Mouse (Mus musculus) cerebellum, adult 8-10 months (tissue): Measurements from ENCODE around the gene Unc5c.
A peak's percentile ranks its signal among the peaks of the same experiment; 100 is the strongest.

Source experiments
- DNase-seq: peaks from one replicate; pipeline ENCODE4 v3.0.0; 2022

Unc5c gene

DNA sequence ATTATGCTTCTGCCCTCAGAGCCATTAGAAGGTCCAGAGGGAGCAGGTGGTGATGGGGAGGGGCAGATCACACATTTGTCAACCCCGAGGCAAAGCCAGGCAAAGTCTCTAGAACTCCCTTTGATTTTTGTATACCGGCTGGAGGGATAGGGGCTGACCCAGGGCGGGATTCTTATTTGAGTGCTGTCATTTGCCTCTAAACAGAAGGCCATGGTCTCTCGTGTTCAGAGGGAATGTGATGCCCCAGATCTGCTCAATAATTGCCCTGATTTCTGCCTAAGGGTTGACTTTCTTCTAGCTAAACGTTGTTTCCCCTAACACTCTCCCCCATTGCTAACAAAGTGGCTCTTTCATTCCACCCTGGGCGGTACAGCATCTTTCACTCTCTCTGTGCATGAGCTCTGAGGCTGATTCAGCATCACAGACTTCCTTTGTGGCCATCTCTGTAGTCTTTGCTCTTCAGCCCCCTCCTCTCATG is 136.1 kb downstream of the Unc5c start:
- peak; percentile 61 for DNase-seq

GRCm38 (mm10) chr3:141616718-141617117 is 151.7 kb downstream of the Unc5c start:
- DNase-seq = no peak

DNA sequence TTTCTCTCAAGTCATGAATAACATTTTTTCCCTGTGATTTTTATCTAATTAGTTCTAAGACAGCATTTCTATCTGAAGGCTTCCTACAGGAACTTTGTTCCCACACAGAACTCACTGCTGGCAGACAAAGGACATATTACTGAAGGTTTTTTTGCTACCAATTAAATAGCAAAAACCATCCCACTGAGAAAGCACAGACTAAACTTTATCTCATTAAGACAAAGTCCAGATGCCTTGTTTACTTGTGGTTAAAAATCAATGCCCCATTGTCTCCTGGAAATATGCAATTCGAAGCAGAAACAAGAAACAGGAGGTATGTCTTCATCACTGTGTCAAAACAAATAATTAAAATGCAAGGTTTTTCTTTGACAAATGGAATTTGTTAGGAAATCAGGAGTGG is 153.7 kb downstream of the Unc5c start:
- no peak for DNase-seq

DNA sequence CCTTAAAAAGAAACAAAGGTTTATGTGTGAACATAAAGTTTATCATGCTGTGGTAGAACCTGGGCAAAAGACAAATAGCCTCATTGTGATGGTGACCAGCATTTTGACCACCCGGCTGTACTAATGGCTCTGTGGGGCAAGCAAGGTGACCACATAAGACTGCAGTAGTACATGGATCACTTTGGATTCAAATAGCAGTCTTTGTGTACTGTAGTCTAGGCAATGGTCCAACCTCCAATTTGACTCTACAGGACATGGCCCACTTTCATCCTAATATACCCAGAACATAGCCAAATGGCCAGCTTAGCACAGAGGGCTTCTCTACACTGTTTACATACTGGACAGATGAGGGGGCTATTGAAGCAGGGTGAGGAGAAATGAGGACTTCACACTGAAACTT is 156.5 kb downstream of the Unc5c start:
- peak; percentile 67 for DNase-seq

DNA sequence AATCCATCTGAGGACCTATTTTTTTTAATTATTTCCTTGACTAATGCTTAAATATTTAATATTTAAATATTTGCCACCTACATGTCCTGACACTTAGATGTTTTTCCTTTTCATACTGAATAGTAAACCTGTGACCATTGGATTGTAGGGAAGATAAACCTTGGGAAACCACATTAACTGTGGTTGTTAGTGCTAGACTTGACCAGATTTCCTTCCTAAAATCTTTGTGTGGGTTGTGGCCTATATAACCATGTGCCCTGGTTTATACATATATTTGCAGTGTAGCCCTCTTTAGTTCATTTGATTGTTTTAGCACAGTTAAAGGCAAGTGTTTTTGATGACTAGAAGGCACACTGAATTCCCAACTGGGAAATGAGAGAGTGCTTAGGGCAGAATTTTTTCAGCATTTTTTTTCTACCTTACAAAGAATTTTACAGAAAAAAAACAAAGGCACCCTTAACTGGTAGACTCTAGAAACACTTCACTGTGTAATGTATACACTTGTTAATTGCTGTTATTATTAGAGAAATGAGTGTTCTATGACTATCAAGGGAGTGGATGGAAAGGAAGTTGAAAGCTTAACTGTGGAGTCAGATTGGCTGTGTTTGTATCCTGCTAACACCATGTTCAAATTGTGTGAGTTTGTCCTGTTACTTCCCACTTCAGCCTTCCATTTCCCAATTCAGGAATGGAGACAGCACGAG is 162.1 kb downstream of the Unc5c start:
- no peak for DNase-seq

- no peak for DNase-seq
Measured at GRCm38 (mm10) chr3:141627639-141627977, 162.6 kb downstream of the Unc5c start.

GRCm38 (mm10) chr3:141629431-141629830 is 164.4 kb downstream of the Unc5c start:
- DNase-seq = no peak

GRCm38 (mm10) chr3:141637900-141638299 is 172.9 kb downstream of the Unc5c start:
- no peak for DNase-seq

- DNase-seq = no peak
Measured at GRCm38 (mm10) chr3:141644264-141644663, 179.2 kb downstream of the Unc5c start.

DNA sequence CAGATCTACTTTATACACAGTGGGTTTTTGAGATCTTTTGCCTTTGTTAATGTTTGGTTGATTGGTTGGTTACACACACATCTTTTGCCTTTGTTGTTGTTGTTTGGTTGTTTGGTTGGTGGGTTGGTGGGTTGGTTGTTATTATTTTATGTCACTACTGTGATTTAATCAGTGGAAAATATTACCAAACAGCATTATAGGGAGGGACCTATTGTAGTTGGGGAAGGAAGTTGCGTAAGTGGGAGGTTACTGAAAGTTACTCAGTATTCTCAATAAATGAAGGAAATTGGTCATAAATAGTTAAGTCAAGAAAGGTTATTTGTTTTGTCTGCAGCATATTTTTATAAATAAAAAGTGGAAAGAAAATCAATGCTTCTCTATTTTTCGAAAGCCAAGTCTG is 181.6 kb downstream of the Unc5c start:
- DNase-seq = no peak

DNA sequence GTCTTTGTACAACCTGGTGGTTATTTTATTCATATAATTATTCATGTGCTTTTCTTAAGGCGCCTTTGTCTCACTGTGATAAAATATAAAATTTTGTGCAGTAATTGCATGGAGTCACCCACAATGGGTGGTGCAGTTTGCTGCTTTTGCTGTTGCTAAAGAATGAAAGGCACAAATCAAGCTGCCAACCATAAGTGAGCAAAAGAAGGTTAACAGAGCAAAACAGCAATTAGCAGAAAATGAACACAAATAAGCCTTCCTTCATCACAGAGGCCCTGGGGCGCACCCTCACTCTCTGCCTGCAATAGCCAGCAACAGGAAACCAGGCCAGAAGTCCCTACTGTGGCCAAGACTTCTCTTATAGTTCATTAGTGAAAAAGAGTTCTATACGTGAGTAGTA is 185.6 kb downstream of the Unc5c start:
- DNase-seq = no peak

DNA sequence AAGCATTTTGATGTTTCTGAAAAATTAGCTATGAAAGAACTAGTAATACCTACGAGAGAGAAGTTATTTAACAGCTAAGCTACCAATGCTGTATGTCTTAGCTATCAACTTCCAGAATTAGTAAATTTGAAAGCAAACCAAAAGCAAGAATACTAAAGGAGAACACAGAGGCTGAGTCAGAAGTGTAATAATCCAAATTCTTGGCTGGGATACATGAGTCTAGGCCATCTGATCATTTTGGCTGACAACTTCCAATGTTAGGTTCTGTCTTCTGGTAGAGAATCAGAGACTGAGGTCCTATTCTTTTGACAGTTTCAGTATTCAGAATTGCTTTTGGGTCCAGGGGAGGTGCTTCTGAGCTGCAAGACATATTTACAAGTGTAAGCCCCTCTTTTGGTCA is 188.9 kb downstream of the Unc5c start:
- no peak for DNase-seq

DNA sequence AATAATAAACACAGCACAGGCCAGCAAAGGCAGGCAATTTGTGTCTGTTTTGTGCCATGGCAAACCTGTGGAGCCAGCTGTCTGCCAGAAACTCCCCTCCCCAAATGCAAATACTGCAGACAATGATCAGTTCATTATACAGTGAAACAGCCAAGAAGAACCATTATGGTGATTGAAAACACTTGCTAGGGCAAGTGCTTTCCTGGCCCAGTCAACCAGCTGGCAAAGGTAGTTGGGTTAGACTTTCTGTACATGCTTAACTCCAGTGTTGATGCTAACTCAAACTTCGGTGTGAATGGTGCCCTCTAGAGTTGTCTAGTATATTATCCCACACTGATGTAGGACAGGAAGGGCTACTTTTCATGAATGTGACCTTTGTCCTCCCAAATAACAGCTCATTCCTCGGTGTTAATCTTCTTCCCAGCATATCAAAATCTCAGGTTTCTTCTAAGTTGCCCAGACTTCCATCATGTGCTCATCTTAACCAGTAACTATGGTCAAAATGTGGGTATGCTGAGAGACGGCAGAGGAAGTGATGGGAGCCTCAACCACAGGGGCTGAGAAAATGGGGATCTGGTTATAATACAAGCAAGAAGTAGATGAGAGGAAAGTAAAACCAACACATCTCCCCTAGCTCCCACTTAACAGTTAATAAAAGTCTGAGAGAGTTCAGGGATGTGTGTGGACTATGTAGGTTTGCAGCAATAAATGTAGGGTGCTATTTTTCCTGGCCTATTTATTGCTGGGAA is 194.2 kb downstream of the Unc5c start:
- DNase-seq = no peak

DNA sequence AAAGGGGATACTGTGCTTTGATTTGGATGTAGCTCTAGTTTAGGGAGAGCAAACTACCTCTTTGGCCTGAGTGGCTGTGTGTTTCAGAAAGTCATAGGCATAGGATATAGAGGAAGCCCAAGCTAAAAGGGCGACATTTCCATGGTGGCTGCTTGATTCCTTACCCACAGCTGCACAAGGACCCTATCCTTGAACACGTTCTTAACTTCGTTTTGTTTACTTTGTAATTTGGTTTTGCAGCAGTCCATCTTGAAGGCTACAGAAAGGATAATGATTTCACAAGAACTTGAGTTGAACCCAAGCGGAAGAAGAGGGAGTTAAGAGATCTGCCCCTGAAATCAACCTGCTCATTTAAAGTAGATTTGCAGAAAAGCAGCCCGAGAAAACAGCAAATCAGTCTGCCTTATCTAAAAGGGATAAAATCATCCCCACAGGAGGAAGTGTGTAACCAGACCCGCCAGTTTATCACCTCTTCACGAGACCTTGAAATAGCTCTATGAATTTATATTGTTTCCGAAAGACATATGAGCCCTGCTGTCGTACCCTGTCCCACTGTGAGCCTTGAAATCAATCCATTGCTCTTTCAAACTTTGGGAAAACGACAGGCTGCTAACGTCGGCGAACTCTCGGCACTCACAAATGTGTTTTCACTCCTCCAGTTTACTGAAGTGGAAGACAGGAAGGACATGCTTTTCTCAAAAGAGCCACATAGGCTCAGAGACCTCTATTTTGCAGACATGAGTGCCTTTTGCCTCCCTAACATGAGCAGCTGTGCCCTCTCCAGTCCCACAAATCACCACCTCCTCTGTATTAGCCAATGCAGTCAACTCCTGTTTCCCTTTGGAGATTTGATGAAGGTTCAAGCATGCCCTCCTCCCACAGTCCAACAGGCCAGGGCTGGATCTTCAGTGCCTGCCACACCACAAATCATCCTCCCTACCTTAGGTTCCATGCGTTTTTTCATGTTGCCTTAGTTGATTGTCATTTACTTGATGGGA is 195.3 kb downstream of the Unc5c start:
- no peak for DNase-seq

DNA sequence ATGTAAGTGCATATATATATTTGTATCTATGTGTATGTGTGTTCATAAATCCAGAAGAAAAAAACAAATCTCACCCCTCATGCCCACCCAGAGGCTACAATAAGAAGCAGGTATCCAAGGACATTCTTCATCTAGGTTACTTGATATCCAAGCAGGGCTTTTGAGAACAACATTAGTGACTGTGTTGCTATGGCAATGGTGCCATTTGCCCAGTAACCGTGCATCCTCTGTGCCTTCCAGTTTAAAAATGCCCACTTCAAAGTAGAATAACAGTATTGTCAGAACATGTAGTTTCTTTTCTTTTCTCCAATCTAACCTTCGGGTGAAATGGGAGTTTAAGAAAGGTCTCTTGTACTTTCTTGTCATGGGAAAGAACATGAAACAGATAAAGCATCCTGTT is 224.1 kb downstream of the Unc5c start:
- DNase-seq = no peak

DNA sequence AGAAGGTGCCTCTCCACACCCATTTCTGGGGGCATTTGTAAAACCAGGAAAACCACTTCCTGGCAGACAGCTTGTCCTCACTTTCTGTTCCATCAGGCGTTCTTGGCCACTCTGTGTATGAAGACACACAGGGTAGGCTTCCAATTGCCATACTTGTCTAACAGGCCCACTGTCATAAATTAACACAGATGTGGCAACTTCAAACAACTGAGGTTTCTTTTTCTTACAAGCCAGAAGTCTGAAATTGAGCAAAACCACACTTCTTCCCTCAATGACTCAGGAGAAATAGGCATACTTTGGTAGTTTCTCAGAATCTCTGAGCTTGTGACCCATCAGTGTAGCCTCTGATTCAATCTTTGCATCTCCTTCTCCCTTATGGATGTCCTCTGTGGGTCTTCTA is 225.7 kb downstream of the Unc5c start:
- DNase-seq = no peak

GRCm38 (mm10) chr3:141691418-141691817 is 226.4 kb downstream of the Unc5c start:
- DNase-seq = no peak

DNA sequence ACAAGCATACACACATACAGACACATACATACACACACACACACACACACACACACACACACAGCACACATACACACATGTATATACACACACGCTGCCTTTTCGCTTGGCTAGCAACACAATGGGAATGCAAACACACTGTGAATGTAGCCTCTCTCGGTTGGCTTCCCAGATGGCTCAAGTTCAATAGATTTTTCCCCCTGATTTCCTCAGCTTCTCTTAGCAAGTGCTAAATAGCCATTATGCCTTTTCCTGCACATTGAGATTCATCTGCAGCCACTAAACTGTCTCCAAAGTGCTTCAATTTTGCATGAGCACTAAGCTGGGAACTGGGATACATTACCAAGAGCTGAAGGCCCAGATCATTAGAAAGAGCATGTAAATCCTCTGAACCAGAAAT is 226.8 kb downstream of the Unc5c start:
- no peak for DNase-seq

GRCm38 (mm10) chr3:141699177-141699576 is 234.2 kb downstream of the Unc5c start:
- no peak for DNase-seq

GRCm38 (mm10) chr3:141701381-141701909 is 236.4 kb downstream of the Unc5c start:
- no peak for DNase-seq

GRCm38 (mm10) chr3:141711601-141712000 is 246.6 kb downstream of the Unc5c start:
- DNase-seq = no peak

DNA sequence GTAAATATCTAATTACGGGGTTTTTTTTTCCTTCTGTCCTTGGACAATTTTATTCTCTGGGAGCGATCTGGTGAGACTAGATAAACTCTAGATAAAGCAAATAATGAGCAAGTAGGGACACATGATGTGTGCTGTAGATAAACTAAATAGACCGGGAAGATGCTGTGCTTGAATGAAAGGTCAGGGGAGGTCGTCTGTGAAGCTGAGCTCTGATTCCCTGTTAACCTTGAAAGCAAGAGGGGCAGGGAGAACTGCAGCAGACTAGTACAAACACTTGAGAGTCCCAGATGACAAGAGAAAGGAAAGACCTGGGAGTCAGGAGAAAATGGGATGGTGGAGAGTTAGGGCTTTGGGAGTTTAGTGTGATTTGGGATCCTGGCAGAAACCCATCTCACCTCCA is 251.4 kb downstream of the Unc5c start:
- DNase-seq = no peak

- no peak for DNase-seq
Measured at GRCm38 (mm10) chr3:141719050-141719449, 254.0 kb downstream of the Unc5c start.
